Mouse (Mus musculus) kidney, adult 2 months (tissue): ENCODE results near the gene Asap2.

ENCODE experiments used
- CTCF ChIP-seq: fragments of 200-500 bp; conservative IDR thresholded peaks from 2 replicates; pipeline ENCODE4 v1.5.1; 2011; ENCODE audit warnings: low read depth, mild to moderate bottlenecking, control low read depth, low read length, moderate library complexity, mixed read lengths; ENCODE audit not compliant: insufficient read depth, insufficient read length
- POLR2A ChIP-seq: fragments of 200-500 bp; IDR thresholded peaks from one replicate; pipeline ENCODE4 v1.6.1; 2011; ENCODE audit warnings: low read depth, low read length, control low read depth

DNA sequence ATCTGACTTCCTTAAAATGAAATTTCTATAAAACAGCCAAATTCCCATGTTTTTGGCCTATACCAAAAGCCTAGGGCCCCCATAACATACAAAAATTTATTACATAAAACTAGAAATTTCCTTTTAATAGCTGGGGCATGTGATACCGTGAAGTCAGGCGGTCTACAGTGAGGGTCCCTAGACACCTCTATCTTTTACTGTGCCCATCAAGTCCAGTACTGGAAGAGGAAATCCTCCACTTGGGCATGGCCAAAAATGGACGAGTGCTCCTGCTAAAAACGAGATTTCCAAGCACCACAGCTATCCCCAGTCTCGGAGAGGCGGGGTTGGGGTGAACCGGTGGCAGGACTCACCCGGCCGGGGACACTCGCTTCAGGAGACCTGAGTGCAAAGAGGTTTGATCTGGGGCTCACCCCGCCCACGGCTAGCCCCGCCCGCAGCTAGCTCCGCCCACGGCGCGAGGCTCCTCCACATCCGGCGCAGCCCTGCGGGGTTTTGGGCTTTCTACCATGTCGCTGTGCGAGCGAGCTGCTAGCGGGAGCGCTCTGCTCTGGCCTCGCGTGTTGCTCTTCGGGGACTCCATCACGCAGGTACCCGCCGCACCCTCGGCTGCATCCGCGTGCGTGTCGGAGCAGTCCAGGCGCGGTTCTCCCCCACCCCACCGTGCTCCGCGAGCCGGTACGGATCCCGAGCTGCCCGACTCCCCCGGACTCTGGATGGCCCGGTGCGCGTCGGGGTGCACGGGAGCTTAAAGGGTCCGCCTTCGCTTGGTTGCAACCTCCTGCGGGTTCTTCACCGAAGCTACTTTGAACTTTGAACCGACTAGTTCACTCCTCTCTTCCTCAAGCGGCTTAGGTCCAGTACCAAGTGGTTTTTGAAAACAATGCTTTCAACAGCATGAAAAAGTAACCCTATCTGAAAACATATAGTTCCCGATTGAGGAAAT lies 325.9 kb downstream of the Asap2 start, which contains the start of gene Iah1:
- TF ChIP-seq CTCF (no peak), POLR2A (peak; percentile 77)
